Mouse (Mus musculus): ENCODE measurements around the gene Prkcd.

DNA sequence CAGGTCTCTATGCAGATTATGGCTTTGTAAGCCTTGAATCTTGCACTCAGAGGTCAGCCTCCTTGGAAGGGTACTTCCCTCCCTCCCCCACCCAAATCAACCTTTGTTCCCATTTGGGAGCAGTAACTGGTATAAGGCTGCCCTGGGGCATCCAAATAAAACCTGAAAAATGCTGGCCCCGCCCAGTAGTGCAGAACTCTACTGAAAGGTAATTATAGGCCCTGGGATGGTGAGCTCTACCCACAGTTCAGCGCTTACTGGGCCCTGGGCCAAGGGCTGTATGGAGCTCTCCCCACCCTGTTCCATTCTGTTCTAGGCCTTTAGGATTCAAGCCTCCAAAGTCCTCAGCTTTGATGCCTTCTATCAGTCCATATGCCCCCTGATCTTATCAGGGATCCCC, 11.1 kb upstream of the Prkcd start:
- no peak for TF ChIP-seq POLR2A (IDR thresholded peaks at IDR 0.05; ENCODE audit: borderline replicate concordance, low read depth, low read length)
- no peak for TF ChIP-seq CTCF (IDR thresholded peaks at IDR 0.05; ENCODE audit: low read depth, low read length)
